Comparison of ENCODE assay signal across 8 mouse cellular contexts in genomic region chr7:127214521-127214920, GRCm38 (mm10). TPM values are rescaled to one million over a fixed set of nuclear protein-coding genes. Genes with fewer than 3 reads are reported as not detected.
DNase-seq lines count a peak whose midpoint lies in the region; ATAC-seq and TF ChIP-seq lines count a peak whose summit lies in the region.

No protein-coding gene starts in this region.

- peak overlapping the region; percentile 54; the same call in 1 of the 2 replicates for H3K4me3 ChIP-seq in layer of hippocampus, adult 2 months
- peak overlapping the region; percentile 32 for H3K4me3 ChIP-seq in embryonic facial prominence, embryonic 14.5 days (ENCODE audit: low read depth, low read length)
- peak overlapping the region; percentile 33 for H3K4me3 ChIP-seq in intestine, postnatal 0 days (ENCODE audit: low read depth, low read length)
- peak overlapping the region; percentile 28; the same call in 1 of the 2 replicates for H3K4me3 ChIP-seq in neural tube, embryonic 13.5 days

- H3K9ac ChIP-seq in embryonic facial prominence, embryonic 14.5 days (ENCODE audit: low read depth, low read length): peak overlapping the region; percentile 51
- peak overlapping the region; percentile 35; the same call in 1 of the 2 replicates for H3K9ac ChIP-seq in intestine, postnatal 0 days (ENCODE audit: low read depth, low read length)
- H3K9ac ChIP-seq in neural tube, embryonic 13.5 days: 0 out of 2 replicates have a peak overlapping the region, but pooled peaks have one; percentile 49

- H3K27me3 ChIP-seq in embryonic facial prominence, embryonic 14.5 days (replicated peaks; ENCODE audit: control insufficient read depth, insufficient read depth, low read length): no peaks in the 10 kb centered on the region
- no peaks in the 10 kb centered on the region for H3K27me3 ChIP-seq in intestine, postnatal 0 days (replicated peaks; ENCODE audit: control insufficient read depth, insufficient read depth, low read length)
- peaks cover 14% of the 10 kb centered on the region for H3K27me3 ChIP-seq in neural tube, embryonic 13.5 days

- no peak for TF ChIP-seq CTCF in layer of hippocampus, adult 2 months (conservative IDR thresholded peaks at IDR 0.05)
- no peak for TF ChIP-seq CTCF in intestine, postnatal 0 days (IDR thresholded peaks at IDR 0.05; ENCODE audit: low read depth)

- peak overlapping the region; percentile 64; the same call in 1 of the 2 replicates for H3K27ac ChIP-seq in layer of hippocampus, adult 2 months
- no peak overlapping the region for H3K27ac ChIP-seq in embryonic facial prominence, embryonic 14.5 days (replicated peaks; ENCODE audit: low read depth, low read length)
- H3K27ac ChIP-seq in intestine, postnatal 0 days (ENCODE audit: low read depth, low read length): no peak overlapping the region
- H3K27ac ChIP-seq in neural tube, embryonic 13.5 days (replicated peaks): no peak overlapping the region

- ATAC-seq in embryonic facial prominence, embryonic 14.5 days (ENCODE audit: low read depth): no peak
- no peak for ATAC-seq in intestine, postnatal 0 days
- no peak for ATAC-seq in neural tube, embryonic 13.5 days (ENCODE audit: low read depth)

- no peak for DNase-seq in layer of hippocampus, adult 2 months (ENCODE audit: low spot score in 2 of 2)
- DNase-seq in layer of hippocampus, adult 9-11 months: no peak
- DNase-seq in embryonic facial prominence, embryonic 14.5 days (ENCODE audit: low spot score): peak; percentile 39
- DNase-seq in layer of hippocampus, adult 9-10 months (ENCODE audit: low spot score): no peak
- DNase-seq in frontal cortex, postnatal 25 days (ENCODE audit: low spot score in 2 of 2): no peak
- no peak for DNase-seq in left cerebral cortex, postnatal 4 days

- H3K36me3 ChIP-seq in embryonic facial prominence, embryonic 14.5 days (ENCODE audit: control insufficient read depth, insufficient read depth, low read length): no peaks in the 10 kb centered on the region
- H3K36me3 ChIP-seq in intestine, postnatal 0 days (ENCODE audit: control insufficient read depth, insufficient read depth): no peaks in the 10 kb centered on the region
- no peaks in the 10 kb centered on the region for H3K36me3 ChIP-seq in neural tube, embryonic 13.5 days

- 25% methylated on average over 14 of the region's 21 CpGs for WGBS in embryonic facial prominence, embryonic 14.5 days
- WGBS in intestine, postnatal 0 days: 47% methylated on average over 21 of the region's 21 CpGs
- WGBS in neural tube, embryonic 13.5 days: 31% methylated on average over 21 of the region's 21 CpGs

- peak overlapping the region; percentile 58 for H3K4me2 ChIP-seq in embryonic facial prominence, embryonic 14.5 days (ENCODE audit: low read depth, low read length)
- peak overlapping the region; percentile 68 for H3K4me2 ChIP-seq in intestine, postnatal 0 days (replicated peaks; ENCODE audit: low read depth)
- peak overlapping the region; percentile 50 for H3K4me2 ChIP-seq in neural tube, embryonic 13.5 days

- intact Hi-C loops in left cerebral cortex, postnatal 4 days (cut with DNase I): no loop called here

- no peaks in the 10 kb centered on the region for H3K9me3 ChIP-seq in embryonic facial prominence, embryonic 14.5 days (ENCODE audit: control insufficient read depth, low read length)
- no peaks in the 10 kb centered on the region for H3K9me3 ChIP-seq in intestine, postnatal 0 days (ENCODE audit: control insufficient read depth)
- H3K9me3 ChIP-seq in neural tube, embryonic 13.5 days: no peaks in the 10 kb centered on the region

- H3K4me1 ChIP-seq in embryonic facial prominence, embryonic 14.5 days (ENCODE audit: control insufficient read depth, insufficient read depth, low read length): 0 out of 2 replicates have a peak, but pooled peaks cover 2% of the 10 kb centered on the region
- H3K4me1 ChIP-seq in intestine, postnatal 0 days (replicated peaks; ENCODE audit: control insufficient read depth, insufficient read depth, low read length): 0 out of 2 replicates have a peak, but pooled peaks cover 3% of the 10 kb centered on the region
- peaks cover 13% of the 10 kb centered on the region for H3K4me1 ChIP-seq in neural tube, embryonic 13.5 days (replicated peaks)

RNA-seq across cellular contexts. Expression of gene Mylpf, which starts 5.8 kb away (rescaled TPM):
- total RNA-seq in layer of hippocampus, adult 2 months (2021): 1 to 10 TPM; 1.3 to 1.9 TPM
- polyA plus RNA-seq in embryonic facial prominence, embryonic 14.5 days (2014; fragmentation: Nextera tagmentation; extraction: Ambion mirVana): 1,018 and 1,489 TPM in 2 replicates
- 10.7 and 12.3 TPM in 2 replicates for polyA plus RNA-seq in intestine, postnatal 0 days (2015; fragmentation: Nextera tagmentation; extraction: Ambion mirVana)
- 27.7 and 63.1 TPM in 2 replicates for polyA plus RNA-seq in neural tube, embryonic 13.5 days (2015; fragmentation: Nextera tagmentation; extraction: Ambion mirVana)
- total RNA-seq in left cerebral cortex, postnatal 4 days (2021): 1 to 10 TPM in 1 of 2 experiments, not detected in 1; 1.2 TPM

RNA-seq across cellular contexts. Expression of gene Tbc1d10b, which starts 6.3 kb away (rescaled TPM):
- total RNA-seq in layer of hippocampus, adult 2 months (2021): 100 to 1,000 TPM; 102 to 120 TPM
- 25.0 and 27.1 TPM in 2 replicates for polyA plus RNA-seq in embryonic facial prominence, embryonic 14.5 days (2014; fragmentation: Nextera tagmentation; extraction: Ambion mirVana)
- 15.0 and 17.1 TPM in 2 replicates for polyA plus RNA-seq in intestine, postnatal 0 days (2015; fragmentation: Nextera tagmentation; extraction: Ambion mirVana)
- 32.3 and 32.9 TPM in 2 replicates for polyA plus RNA-seq in neural tube, embryonic 13.5 days (2015; fragmentation: Nextera tagmentation; extraction: Ambion mirVana)
- total RNA-seq in left cerebral cortex, postnatal 4 days (2021): 10 to 100 TPM; 73.8 to 78.8 TPM

RNA-seq across cellular contexts. Expression of gene Zfp553, which starts 18.3 kb away (rescaled TPM):
- 10 to 100 TPM; 18.6 to 21.7 TPM for total RNA-seq in layer of hippocampus, adult 2 months (2021)
- 14.0 and 17.2 TPM in 2 replicates for polyA plus RNA-seq in embryonic facial prominence, embryonic 14.5 days (2014; fragmentation: Nextera tagmentation; extraction: Ambion mirVana)
- polyA plus RNA-seq in intestine, postnatal 0 days (2015; fragmentation: Nextera tagmentation; extraction: Ambion mirVana): 7.4 and 7.6 TPM in 2 replicates
- polyA plus RNA-seq in neural tube, embryonic 13.5 days (2015; fragmentation: Nextera tagmentation; extraction: Ambion mirVana): 54.7 and 58.0 TPM in 2 replicates
- total RNA-seq in left cerebral cortex, postnatal 4 days (2021): 10 to 100 TPM; 28.4 to 28.8 TPM

RNA-seq across cellular contexts. Expression of gene Sept1, which starts 18.4 kb away (rescaled TPM):
- 1 to 10 TPM; 5.0 to 6.3 TPM for total RNA-seq in layer of hippocampus, adult 2 months (2021)
- polyA plus RNA-seq in embryonic facial prominence, embryonic 14.5 days (2014; fragmentation: Nextera tagmentation; extraction: Ambion mirVana): 12.5 and 15.9 TPM in 2 replicates
- 6.3 and 6.6 TPM in 2 replicates for polyA plus RNA-seq in intestine, postnatal 0 days (2015; fragmentation: Nextera tagmentation; extraction: Ambion mirVana)
- polyA plus RNA-seq in neural tube, embryonic 13.5 days (2015; fragmentation: Nextera tagmentation; extraction: Ambion mirVana): 16.2 and 23.7 TPM in 2 replicates
- 1 to 10 TPM; 7.9 to 8.8 TPM for total RNA-seq in left cerebral cortex, postnatal 4 days (2021)

RNA-seq across cellular contexts. Expression of gene Cd2bp2, which starts 18.7 kb away (rescaled TPM):
- 10 to 100 TPM; 88.4 to 97.0 TPM for total RNA-seq in layer of hippocampus, adult 2 months (2021)
- 45.4 and 55.1 TPM in 2 replicates for polyA plus RNA-seq in embryonic facial prominence, embryonic 14.5 days (2014; fragmentation: Nextera tagmentation; extraction: Ambion mirVana)
- polyA plus RNA-seq in intestine, postnatal 0 days (2015; fragmentation: Nextera tagmentation; extraction: Ambion mirVana): 29.2 and 30.2 TPM in 2 replicates
- polyA plus RNA-seq in neural tube, embryonic 13.5 days (2015; fragmentation: Nextera tagmentation; extraction: Ambion mirVana): 78.7 and 80.0 TPM in 2 replicates
- 10 to 100 TPM; 65.8 to 78.8 TPM for total RNA-seq in left cerebral cortex, postnatal 4 days (2021)

Comparison
In these comparisons a context has a peak if more than half of its experiments do, and no peak if none do; other contexts are left out.
1. RNA of gene Mylpf, which starts 5.8 kb away (polyA plus RNA-seq): 1,018 to 1,489 TPM in embryonic facial prominence, embryonic 14.5 days; 27.7 to 63.1 TPM in neural tube, embryonic 13.5 days and 10.7 to 12.3 TPM in intestine, postnatal 0 days; every median in the first group is over 10 times any median in the second.
2. Peak in every context shown above with its lines, with median percentiles within 50 percentile points of each other: H3K4me3 ChIP-seq, H3K4me2 ChIP-seq and H3K9ac ChIP-seq.